Mouse (Mus musculus) kidney, embryonic 16.5 days (tissue): ENCODE results near the gene Cldn10. TPM values are rescaled to one million over a fixed set of nuclear protein-coding genes. Genes with fewer than 3 reads are reported as not detected.

Experiments used
- ATAC-seq: fragments of 200-750 bp; cut with Nextera tagmentation; 2 replicates; pipeline ENCODE4 v1.8.0; 2017; ENCODE audit warnings: moderate TSS enrichment; ENCODE audit not compliant: low FRiP score, low TSS enrichment
- H3K27ac ChIP-seq: fragments of 300-500 bp; sonication (generic); 2 replicates; pipeline ENCODE4 v1.5.1; 2014; ENCODE audit warnings: low read length
- H3K27me3 ChIP-seq: fragments of 300-500 bp; sonication (generic); 2 replicates; pipeline ENCODE4 v1.6.1; 2014; ENCODE audit warnings: low read length, control low read depth, mixed read lengths; ENCODE audit not compliant: insufficient read depth
- H3K36me3 ChIP-seq: fragments of 300-500 bp; sonication (generic); 2 replicates; pipeline ENCODE4 v1.6.1; 2014; ENCODE audit warnings: low read length, control low read depth, mixed read lengths; ENCODE audit not compliant: insufficient read depth
- H3K4me1 ChIP-seq: fragments of 300-500 bp; sonication (generic); 2 replicates; pipeline ENCODE4 v1.6.1; 2014; ENCODE audit warnings: low read length, control low read depth, mixed read lengths; ENCODE audit not compliant: insufficient read depth
- H3K4me2 ChIP-seq: fragments of 300-500 bp; sonication (generic); replicated peaks from 2 replicates; pipeline ENCODE4 v1.6.1; 2014; ENCODE audit warnings: low read depth, low read length
- H3K4me3 ChIP-seq: fragments of 300-500 bp; sonication (generic); 2 replicates; pipeline ENCODE4 v1.5.1; 2014; ENCODE audit warnings: mild to moderate bottlenecking, low read length
- H3K9ac ChIP-seq: fragments of 300-500 bp; sonication (generic); replicated peaks from 2 replicates; pipeline ENCODE4 v1.6.1; 2014; ENCODE audit warnings: low read length
- H3K9me3 ChIP-seq: fragments of 300-500 bp; sonication (generic); 2 replicates; pipeline ENCODE4 v1.6.1; 2016; ENCODE audit warnings: low read length, control low read depth
- WGBS: fragments of 180-500 bp; shearing (Covaris S2); extraction: QIAGEN DNeasy Blood & Tissue Kit; methylation state at CpG from one replicate; pipeline ENCODE4 v1.1.7; 2014; 5-methylcytosine and 5-hydroxymethylcytosine counted together
- polyA plus RNA-seq: library from polyadenylated mRNA; unstranded; fragments of >200 nt; fragmentation: Nextera tagmentation; extraction: Ambion mirVana; gene quantifications from 2 replicates; pipeline ENCODE4 v1.2.1, GENCODE M21; 2015

Gene Cldn10
- polyA plus RNA-seq, 1 experiment from 2014 or later, result 49.3 TPM

DNA sequence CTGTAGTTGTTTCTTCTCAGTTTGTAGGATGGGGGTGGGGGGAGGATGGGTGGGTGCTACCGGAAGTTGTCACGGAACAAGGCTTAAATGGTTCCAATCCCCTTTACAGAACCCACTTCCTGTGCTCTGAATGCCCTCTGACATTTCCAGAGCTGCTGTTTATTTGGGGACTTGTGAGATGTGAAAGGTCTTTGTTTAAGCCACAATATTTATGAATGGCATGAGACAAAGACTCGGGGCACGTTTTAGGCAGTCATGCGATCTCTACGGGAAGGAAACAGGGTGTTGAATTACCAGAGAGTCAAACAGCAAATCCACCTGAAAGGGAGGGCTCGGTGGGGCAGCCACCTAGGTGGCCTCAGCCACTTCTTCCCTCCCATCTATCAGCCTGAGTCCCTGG is 46.6 kb downstream of the Cldn10 start:
- Histone ChIP-seq H3K4me1 (peaks cover 17% of the 10 kb centered on the region), H3K4me3 (no peak overlapping the region), H3K9me3 (no peaks in the 10 kb centered on the region), H3K4me2 (no peak overlapping the region), H3K36me3 (no peaks in the 10 kb centered on the region), H3K9ac (no peak overlapping the region), H3K27ac (no peak overlapping the region), H3K27me3 (no peaks in the 10 kb centered on the region)
- 4% methylated on average over 7 of the region's 7 CpGs for WGBS
- peak; percentile 35; the same call in 1 of the 2 replicates for ATAC-seq

DNA sequence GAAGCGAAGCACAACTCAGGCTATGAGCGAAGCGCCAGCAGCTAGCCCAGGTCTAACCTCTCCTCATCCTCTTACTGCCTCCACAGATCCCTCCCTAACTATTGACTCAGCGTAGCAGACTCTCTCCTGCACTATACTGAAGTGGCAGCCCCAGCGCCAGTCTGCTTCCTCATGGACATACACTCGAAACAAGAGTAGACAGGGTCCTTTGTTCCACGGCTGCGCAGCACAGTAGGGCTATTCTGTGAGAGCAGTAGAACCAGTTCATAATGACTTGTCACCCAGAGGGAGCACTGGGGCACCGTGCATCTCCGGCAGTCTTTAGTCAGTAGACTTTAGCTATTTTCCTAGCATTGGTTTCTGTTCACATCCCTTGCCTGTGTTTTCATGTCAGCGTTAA is 48.4 kb downstream of the Cldn10 start:
- no peak overlapping the region for H3K4me2 ChIP-seq
- H3K36me3 ChIP-seq, result no peaks in the 10 kb centered on the region
- H3K9me3 ChIP-seq, result no peaks in the 10 kb centered on the region
- H3K9ac ChIP-seq, result no peak overlapping the region
- no peak overlapping the region for H3K4me3 ChIP-seq
- H3K4me1 ChIP-seq, result peaks cover 17% of the 10 kb centered on the region
- WGBS, result 84% methylated on average over 11 of the region's 11 CpGs
- no peaks in the 10 kb centered on the region for H3K27me3 ChIP-seq
- H3K27ac ChIP-seq, result no peak overlapping the region
- no peak for ATAC-seq

DNA sequence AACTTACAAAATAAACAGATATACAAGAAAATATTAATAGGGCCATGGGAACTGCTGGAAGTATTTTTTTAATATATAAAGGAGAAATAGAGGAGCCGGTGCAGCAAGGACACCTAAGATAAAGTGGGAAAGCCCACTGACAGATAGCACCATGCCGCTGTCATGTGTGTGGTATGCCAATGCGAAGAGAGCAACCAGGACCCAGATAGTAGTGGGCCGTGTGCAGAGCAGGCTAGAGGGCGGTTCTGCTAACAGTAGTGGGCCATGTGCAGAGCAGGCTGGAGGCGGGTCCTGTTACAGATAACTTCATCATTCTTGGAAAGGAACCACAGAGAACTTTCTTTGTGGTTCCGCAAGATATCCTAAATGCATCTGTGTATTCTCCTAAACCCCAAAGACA is 49.0 kb downstream of the Cldn10 start:
- Histone ChIP-seq H3K4me2 (no peak overlapping the region), H3K27me3 (no peaks in the 10 kb centered on the region), H3K36me3 (no peaks in the 10 kb centered on the region), H3K4me1 (peaks cover 17% of the 10 kb centered on the region), H3K9me3 (no peaks in the 10 kb centered on the region), H3K27ac (no peak overlapping the region), H3K4me3 (no peak overlapping the region), H3K9ac (no peak overlapping the region)
- ATAC-seq, result no peak
- WGBS, result 87% methylated on average over 7 of the region's 7 CpGs

DNA sequence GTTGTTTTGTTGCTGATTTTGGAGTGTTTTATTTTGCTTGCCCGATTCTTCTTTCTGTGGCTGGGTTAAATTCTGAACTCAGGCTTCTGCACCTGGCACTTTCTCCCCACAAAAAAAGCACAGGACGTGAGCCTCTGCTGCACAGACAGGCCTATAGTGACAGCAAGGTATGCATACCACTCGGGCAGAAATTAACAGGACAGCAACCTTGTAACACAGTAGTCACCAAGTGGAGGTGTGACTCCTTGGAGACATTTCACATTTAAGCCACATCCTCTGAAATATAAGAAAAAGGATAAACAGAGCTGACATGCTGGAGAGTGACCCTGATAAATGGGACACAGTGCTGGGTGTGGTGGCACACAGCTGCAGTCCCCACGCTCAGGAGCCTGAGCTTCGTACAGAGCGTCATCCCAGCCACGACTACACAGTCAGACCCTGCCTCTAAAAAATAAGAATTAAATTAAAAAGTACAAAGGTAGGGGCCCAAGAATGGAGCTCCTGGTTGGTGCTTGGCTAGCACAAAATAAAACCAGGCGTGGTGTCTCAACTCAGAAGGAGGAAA is 50.9 kb downstream of the Cldn10 start:
- 45% methylated on average over 8 of the region's 8 CpGs for WGBS
- Histone ChIP-seq H3K9ac (no peak overlapping the region), H3K4me3 (no peak overlapping the region), H3K27ac (no peak overlapping the region), H3K4me1 (peaks cover 17% of the 10 kb centered on the region), H3K4me2 (no peak overlapping the region), H3K27me3 (no peaks in the 10 kb centered on the region), H3K9me3 (no peaks in the 10 kb centered on the region), H3K36me3 (no peaks in the 10 kb centered on the region)
- ATAC-seq, result no peak

DNA sequence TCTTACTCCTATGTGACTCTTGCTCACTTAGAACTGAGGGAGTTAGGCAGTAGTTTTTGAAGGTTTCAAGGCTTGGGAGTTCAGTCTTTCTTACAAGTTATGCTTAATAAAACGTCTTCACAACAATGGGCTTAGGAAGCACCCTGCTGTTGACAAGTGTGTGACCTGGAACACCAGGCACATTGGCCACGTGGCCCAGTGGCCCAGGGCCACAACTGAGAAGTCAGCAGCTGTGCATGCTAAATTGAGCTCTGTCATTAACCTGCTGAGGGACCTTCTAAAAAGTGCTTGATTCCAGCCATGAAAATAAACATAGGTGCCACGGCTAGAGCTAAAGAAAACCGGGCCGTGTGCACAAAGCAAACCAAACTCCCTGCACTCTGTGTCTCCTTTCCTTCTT is 51.7 kb downstream of the Cldn10 start:
- H3K4me2 ChIP-seq, result no peak overlapping the region
- no peak overlapping the region for H3K9ac ChIP-seq
- no peaks in the 10 kb centered on the region for H3K36me3 ChIP-seq
- no peak overlapping the region for H3K4me3 ChIP-seq
- no peaks in the 10 kb centered on the region for H3K27me3 ChIP-seq
- ATAC-seq, result no peak
- 34% methylated on average over 5 of the region's 5 CpGs for WGBS
- H3K4me1 ChIP-seq, result peaks cover 16% of the 10 kb centered on the region
- H3K9me3 ChIP-seq, result no peaks in the 10 kb centered on the region
- H3K27ac ChIP-seq, result no peak overlapping the region

DNA sequence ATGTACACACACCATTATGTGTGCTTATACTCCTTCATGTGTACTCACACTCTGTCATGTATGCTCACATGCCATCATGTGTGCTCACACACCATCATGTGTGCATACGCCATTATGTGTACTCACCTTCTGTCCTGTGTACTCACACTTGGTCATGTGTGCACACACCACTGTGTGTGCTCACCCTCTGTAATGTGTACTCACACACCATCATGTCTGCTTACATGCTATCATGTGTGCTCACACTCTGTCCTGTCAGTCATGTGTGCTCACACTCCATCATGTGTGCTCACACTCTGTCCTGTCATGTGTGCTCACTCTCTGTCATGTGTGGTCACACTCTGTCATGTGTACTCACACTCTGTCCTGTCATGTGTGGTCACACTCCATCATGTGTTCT is 52.3 kb downstream of the Cldn10 start:
- no peaks in the 10 kb centered on the region for H3K36me3 ChIP-seq
- ATAC-seq, result peak; percentile 29
- no peaks in the 10 kb centered on the region for H3K27me3 ChIP-seq
- H3K9me3 ChIP-seq, result no peaks in the 10 kb centered on the region
- no peak overlapping the region for H3K4me2 ChIP-seq
- no peak overlapping the region for H3K9ac ChIP-seq
- peaks cover 13% of the 10 kb centered on the region for H3K4me1 ChIP-seq
- no peak overlapping the region for H3K27ac ChIP-seq
- WGBS, result 90% methylated on average over 1 of the region's 1 CpGs
- no peak overlapping the region for H3K4me3 ChIP-seq

DNA sequence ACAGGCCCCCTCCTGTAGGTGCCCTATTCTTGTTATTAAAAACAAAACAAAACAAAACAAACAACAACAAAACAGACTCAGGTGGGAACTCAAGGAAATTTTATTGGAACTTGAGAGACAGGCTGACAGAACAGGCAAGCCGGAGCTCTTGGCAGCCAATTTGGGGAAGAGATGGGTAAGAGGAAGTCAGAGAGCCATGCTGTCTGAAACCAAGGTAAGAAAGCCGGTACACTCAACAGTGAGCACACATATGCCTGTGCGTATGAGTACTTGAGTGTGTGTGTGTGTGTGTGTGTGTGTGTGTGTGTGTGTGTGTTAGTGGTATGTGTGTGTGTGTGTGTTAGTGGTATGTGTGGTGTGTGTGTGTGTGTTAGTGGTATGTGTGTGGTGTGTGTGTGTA is 54.6 kb downstream of the Cldn10 start:
- no peak overlapping the region for H3K27ac ChIP-seq
- ATAC-seq, result no peak
- peaks cover 13% of the 10 kb centered on the region for H3K4me1 ChIP-seq
- 82% methylated on average over 3 of the region's 3 CpGs for WGBS
- no peak overlapping the region for H3K9ac ChIP-seq
- H3K27me3 ChIP-seq, result no peaks in the 10 kb centered on the region
- H3K4me3 ChIP-seq, result no peak overlapping the region
- no peaks in the 10 kb centered on the region for H3K36me3 ChIP-seq
- H3K4me2 ChIP-seq, result no peak overlapping the region
- H3K9me3 ChIP-seq, result no peaks in the 10 kb centered on the region

DNA sequence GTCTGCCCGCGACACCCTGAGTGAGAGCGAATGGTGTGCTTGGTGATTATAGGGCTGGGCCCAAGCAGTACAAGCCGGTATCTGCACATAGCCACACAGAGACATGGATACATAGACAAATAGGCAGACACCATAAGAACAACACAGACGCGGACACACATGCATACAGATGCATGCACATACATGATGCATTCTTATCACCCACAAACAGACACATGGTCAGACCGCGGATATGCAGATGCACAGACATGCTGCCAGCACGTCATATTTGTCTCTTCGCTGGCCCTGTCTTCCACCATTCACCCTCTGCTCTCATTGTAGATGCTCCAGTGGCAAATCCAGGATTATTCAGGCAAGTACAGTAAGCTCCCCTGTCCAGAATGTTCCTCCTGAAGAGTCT is 59.1 kb downstream of the Cldn10 start:
- Histone ChIP-seq H3K4me1 (no peaks in the 10 kb centered on the region), H3K27ac (no peak overlapping the region), H3K36me3 (no peaks in the 10 kb centered on the region), H3K9ac (no peak overlapping the region), H3K4me2 (no peak overlapping the region), H3K4me3 (no peak overlapping the region), H3K27me3 (no peaks in the 10 kb centered on the region), H3K9me3 (no peaks in the 10 kb centered on the region)
- WGBS, result 92% methylated on average over 10 of the region's 10 CpGs
- no peak for ATAC-seq

DNA sequence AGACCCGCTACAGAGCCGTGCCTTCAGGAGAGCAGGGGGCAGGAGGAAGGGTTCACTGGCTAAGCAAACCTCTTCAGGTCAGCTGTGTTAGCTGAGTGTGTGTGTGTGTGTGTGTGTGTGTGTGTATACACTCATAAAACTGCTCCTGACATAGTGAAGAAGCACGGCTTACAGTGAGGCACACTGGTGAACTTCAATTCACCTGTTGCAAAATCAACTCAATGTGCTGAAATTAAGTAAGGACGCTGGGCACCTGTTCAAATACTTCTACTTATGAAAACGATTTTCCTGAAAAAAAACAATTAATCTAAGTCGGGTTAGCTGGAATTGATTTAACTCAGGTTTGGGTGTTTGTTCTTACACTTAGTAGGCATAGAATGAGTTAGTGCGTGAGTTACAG is 60.5 kb downstream of the Cldn10 start:
- Histone ChIP-seq H3K4me3 (no peak overlapping the region), H3K4me2 (no peak overlapping the region), H3K9ac (no peak overlapping the region), H3K27ac (no peak overlapping the region), H3K9me3 (no peaks in the 10 kb centered on the region), H3K36me3 (no peaks in the 10 kb centered on the region), H3K27me3 (no peaks in the 10 kb centered on the region), H3K4me1 (no peaks in the 10 kb centered on the region)
- 66% methylated on average over 7 of the region's 7 CpGs for WGBS
- ATAC-seq, result no peak

DNA sequence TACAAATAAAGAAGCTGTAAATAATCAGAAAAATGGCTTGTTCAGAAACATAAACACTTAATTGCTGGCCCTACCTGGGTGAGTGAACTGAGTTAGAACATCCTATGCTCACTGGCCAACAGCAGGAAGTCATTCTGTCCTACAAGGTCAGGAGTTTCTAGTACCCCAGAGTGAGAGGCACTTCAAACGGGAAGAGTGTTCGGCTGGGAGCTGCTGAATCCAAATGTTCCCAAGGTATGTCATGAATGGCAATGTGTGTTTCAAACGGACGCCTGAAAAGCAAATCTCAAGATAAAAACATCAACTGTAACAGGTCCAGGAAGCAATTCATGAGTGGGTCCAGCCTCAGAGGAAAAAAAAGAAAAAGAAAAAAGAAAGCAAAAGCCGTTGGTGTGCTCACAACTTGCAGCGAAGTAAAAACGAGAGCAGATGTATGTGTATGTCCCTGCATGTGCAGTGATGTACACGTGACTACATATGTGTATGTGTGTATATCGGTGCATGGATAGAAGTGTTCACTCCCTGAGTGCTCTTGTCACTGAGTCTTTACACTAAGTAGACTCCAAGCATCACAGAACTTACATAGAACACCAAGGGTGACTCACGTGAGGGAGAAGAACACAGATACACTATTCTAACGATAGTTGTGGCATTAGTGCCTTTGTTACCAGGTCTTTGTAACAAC is 62.4 kb downstream of the Cldn10 start:
- Histone ChIP-seq H3K4me3 (no peak overlapping the region), H3K27ac (no peak overlapping the region), H3K4me2 (no peak overlapping the region), H3K36me3 (no peaks in the 10 kb centered on the region), H3K4me1 (peaks cover 8% of the 10 kb centered on the region), H3K27me3 (0 out of 2 replicates have a peak, but pooled peaks cover 4% of the 10 kb centered on the region), H3K9ac (no peak overlapping the region), H3K9me3 (no peaks in the 10 kb centered on the region)
- WGBS, result 71% methylated on average over 11 of the region's 11 CpGs
- no peak for ATAC-seq
